Mouse (Mus musculus): ENCODE measurements around the gene Gm9733.
"Not testable (repeated sequence)": the region's sequence is repeated elsewhere in the genome, so short reads cannot be mapped to it uniquely, and the experiment has no call there.

Gene Gm9733

GRCm38 (mm10) chr3:15332063-15332462, at the start of gene Gm9733:
Gm9733 (minus strand) TSS chr3:15332302.
- no peak for DNase-seq (ENCODE audit: low spot score in 2 of 2)

- DNase-seq (ENCODE audit: low spot score in 2 of 2): not testable (repeated sequence)
Measured at GRCm38 (mm10) chr3:15355690-15356089, 23.6 kb upstream of the Gm9733 start.

GRCm38 (mm10) chr3:15350318-15350717, 18.2 kb upstream of the Gm9733 start:
- DNase-seq (ENCODE audit: low spot score in 2 of 2): not testable (repeated sequence)

GRCm38 (mm10) chr3:15345606-15346005, 13.5 kb upstream of the Gm9733 start:
- DNase-seq (ENCODE audit: low spot score in 2 of 2): not testable (repeated sequence)

- DNase-seq (ENCODE audit: low spot score in 2 of 2): no peak
Measured at GRCm38 (mm10) chr3:15340287-15340686, 8.2 kb upstream of the Gm9733 start.

- DNase-seq (ENCODE audit: low spot score in 2 of 2): no peak
Measured at GRCm38 (mm10) chr3:15334182-15334581, 2.1 kb upstream of the Gm9733 start.

GRCm38 (mm10) chr3:15331545-15331944, 557 bp downstream of the Gm9733 start:
- no peak for DNase-seq (ENCODE audit: low spot score in 2 of 2)

GRCm38 (mm10) chr3:15329549-15329948, 2.6 kb downstream of the Gm9733 start:
- DNase-seq (ENCODE audit: low spot score in 2 of 2): no peak

- DNase-seq (ENCODE audit: low spot score in 2 of 2): no peak
Measured at GRCm38 (mm10) chr3:15284424-15285328, 47.4 kb downstream of the Gm9733 start.

GRCm38 (mm10) chr3:15275899-15276526, 56.1 kb downstream of the Gm9733 start:
- DNase-seq (ENCODE audit: low spot score in 2 of 2): no peak

- DNase-seq (ENCODE audit: low spot score in 2 of 2): no peak
Measured at GRCm38 (mm10) chr3:15264450-15264849, 67.7 kb downstream of the Gm9733 start.

- no peak for DNase-seq (ENCODE audit: low spot score in 2 of 2)
Measured at GRCm38 (mm10) chr3:15255726-15256125, 76.4 kb downstream of the Gm9733 start.
